Mouse (Mus musculus): Measurements from ENCODE around the gene Polr3g. TPM values are rescaled to one million over a fixed set of nuclear protein-coding genes. Genes with fewer than 3 reads are reported as not detected.
"Not testable (repeated sequence)": the region's sequence is repeated elsewhere in the genome, so short reads cannot be mapped to it uniquely, and the experiment has no call there.

Gene Polr3g
- polyA plus RNA-seq, 1 experiment: 1.2 TPM

DNA sequence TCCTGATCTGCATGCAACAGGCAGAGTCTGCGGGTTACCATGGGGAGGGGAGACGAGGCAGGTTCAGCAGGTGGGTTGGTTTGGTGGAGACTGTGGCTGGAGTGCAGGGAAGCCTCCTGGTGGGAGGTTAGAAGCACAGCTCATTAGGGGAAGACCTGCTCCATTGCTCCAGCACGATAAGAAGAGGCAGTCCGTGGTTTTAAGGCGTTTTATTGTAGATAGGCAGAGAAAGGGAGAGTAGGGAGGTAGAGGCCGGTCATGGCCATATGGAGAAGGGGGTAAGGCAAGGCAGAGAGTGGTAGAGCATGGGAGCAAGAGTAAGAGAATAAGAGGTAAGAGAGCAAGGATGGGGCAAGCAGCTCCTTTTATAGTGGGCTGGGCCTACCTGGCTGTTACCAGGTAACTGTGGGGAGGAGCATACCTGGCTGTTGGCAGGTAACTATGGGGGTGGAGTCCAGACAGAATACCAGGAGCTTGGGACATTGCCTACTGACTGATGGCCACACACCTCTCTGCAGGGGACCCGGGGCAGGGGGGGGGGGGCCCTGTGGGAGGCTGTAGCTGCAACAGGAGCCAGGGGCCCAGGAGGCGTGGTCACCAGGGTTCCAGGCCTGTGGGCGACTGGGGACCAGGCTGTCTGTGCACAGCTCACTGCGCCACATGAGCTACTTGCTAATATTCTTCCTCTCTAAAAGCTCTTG lies 32.7 kb upstream of the Polr3g start:
- TF ChIP-seq POLR2A (IDR thresholded peaks at IDR 0.05; ENCODE audit: low read depth, low read length) (no peak), CTCF (IDR thresholded peaks at IDR 0.05; ENCODE audit: extremely low read depth, insufficient read depth, insufficient read length, insufficient replicate concordance) (no peak)
- H3K27me3 ChIP-seq (ENCODE audit: control insufficient read depth, insufficient read depth, low read length): no peaks in the 10 kb centered on the region
- WGBS: 77% methylated on average over 10 of the region's 10 CpGs
- H3K36me3 ChIP-seq (ENCODE audit: control insufficient read depth, insufficient read depth, low read length): no peaks in the 10 kb centered on the region
- H3K4me3 ChIP-seq (ENCODE audit: extremely low read depth, insufficient read depth, insufficient read length): no peak overlapping the region
- no peak for DNase-seq (ENCODE audit: low read depth in 1 of 2, low spot score in 2 of 2)
- 0 out of 2 replicates have a peak, but pooled peaks cover 2% of the 10 kb centered on the region for H3K4me1 ChIP-seq (ENCODE audit: control insufficient read depth, insufficient read depth, insufficient read length)
- H3K27ac ChIP-seq (ENCODE audit: insufficient read depth, low read length): no peak overlapping the region

DNA sequence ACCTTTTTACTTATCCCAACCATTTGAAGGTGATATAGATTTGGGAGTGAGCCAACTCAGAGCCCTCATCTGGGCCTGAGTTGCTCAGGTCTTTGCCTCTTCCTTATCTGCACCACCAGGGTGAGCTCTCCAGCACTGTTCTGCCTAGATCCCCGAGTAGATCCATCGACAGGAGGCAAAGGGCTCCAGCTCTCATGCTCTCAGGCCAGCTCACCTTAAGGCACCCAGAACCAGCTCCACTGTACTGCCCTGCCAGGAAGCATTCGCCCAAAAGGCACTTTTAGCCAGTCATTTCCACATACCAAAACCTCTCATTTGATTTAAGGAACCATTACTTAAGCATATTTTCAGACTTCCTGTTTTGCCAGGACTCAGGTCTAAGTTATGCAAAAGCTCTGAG lies 30.1 kb upstream of the Polr3g start:
- Histone ChIP-seq H3K36me3 (ENCODE audit: control insufficient read depth, insufficient read depth, low read length) (no peaks in the 10 kb centered on the region), H3K4me1 (ENCODE audit: control insufficient read depth, insufficient read depth, insufficient read length) (0 out of 2 replicates have a peak, but pooled peaks cover 2% of the 10 kb centered on the region), H3K4me3 (ENCODE audit: extremely low read depth, insufficient read depth, insufficient read length) (no peak overlapping the region), H3K27ac (ENCODE audit: insufficient read depth, low read length) (no peak overlapping the region), H3K27me3 (ENCODE audit: control insufficient read depth, insufficient read depth, low read length) (no peaks in the 10 kb centered on the region)
- 10% methylated on average over 3 of the region's 3 CpGs for WGBS
- DNase-seq (ENCODE audit: low read depth in 1 of 2, low spot score in 2 of 2): no peak
- TF ChIP-seq POLR2A (IDR thresholded peaks at IDR 0.05; ENCODE audit: low read depth, low read length): no peak
- no peak for TF ChIP-seq CTCF (IDR thresholded peaks at IDR 0.05; ENCODE audit: extremely low read depth, insufficient read depth, insufficient read length, insufficient replicate concordance)

- TF ChIP-seq POLR2A (IDR thresholded peaks at IDR 0.05; ENCODE audit: low read depth, low read length) (no peak), CTCF (IDR thresholded peaks at IDR 0.05; ENCODE audit: extremely low read depth, insufficient read depth, insufficient read length, insufficient replicate concordance) (no peak)
Observed at GRCm38 (mm10) chr13:81736606-81737005, 25.8 kb upstream of the Polr3g start.

DNA sequence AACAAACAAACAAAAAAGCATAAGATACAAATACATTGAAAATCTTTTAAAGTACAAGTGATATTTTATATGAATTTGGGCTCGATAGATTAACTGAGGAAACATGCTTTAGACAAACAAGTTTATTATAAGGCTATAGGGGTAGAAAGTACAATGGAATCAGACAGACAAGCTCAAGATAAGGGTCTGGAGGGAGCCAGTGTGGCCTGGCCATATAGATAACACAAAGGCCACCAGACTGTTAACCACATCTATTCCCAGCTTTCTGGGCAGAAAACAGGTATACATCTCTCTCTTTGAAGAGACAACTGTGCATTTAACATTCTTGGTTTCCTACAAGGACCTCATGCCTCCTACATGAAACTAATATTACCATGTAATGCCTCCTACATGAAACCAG lies 19.5 kb upstream of the Polr3g start:
- Histone ChIP-seq H3K4me3 (ENCODE audit: extremely low read depth, insufficient read depth, insufficient read length) (no peak overlapping the region), H3K36me3 (ENCODE audit: control insufficient read depth, insufficient read depth, low read length) (no peaks in the 10 kb centered on the region), H3K4me1 (ENCODE audit: control insufficient read depth, insufficient read depth, insufficient read length) (no peaks in the 10 kb centered on the region), H3K27ac (ENCODE audit: insufficient read depth, low read length) (no peak overlapping the region), H3K27me3 (ENCODE audit: control insufficient read depth, insufficient read depth, low read length) (no peaks in the 10 kb centered on the region)
- TF ChIP-seq CTCF (IDR thresholded peaks at IDR 0.05; ENCODE audit: extremely low read depth, insufficient read depth, insufficient read length, insufficient replicate concordance) (no peak), POLR2A (IDR thresholded peaks at IDR 0.05; ENCODE audit: low read depth, low read length) (no peak)
- WGBS: 88% methylated on average over 1 of the region's 1 CpGs
- DNase-seq (ENCODE audit: low read depth in 1 of 2, low spot score in 2 of 2): no peak

More at GRCm38 (mm10) chr13:81736606-81737005, 25.8 kb upstream of the Polr3g start:
- no peaks in the 10 kb centered on the region for H3K27me3 ChIP-seq (ENCODE audit: control insufficient read depth, insufficient read depth, low read length)
- no peak for DNase-seq (ENCODE audit: low read depth in 1 of 2, low spot score in 2 of 2)
- H3K27ac ChIP-seq (ENCODE audit: insufficient read depth, low read length): no peak overlapping the region
- H3K36me3 ChIP-seq (ENCODE audit: control insufficient read depth, insufficient read depth, low read length): no peaks in the 10 kb centered on the region
- H3K4me1 ChIP-seq (ENCODE audit: control insufficient read depth, insufficient read depth, insufficient read length): 0 out of 2 replicates have a peak, but pooled peaks cover 2% of the 10 kb centered on the region
- 87% methylated on average over 5 of the region's 5 CpGs for WGBS
- no peak overlapping the region for H3K4me3 ChIP-seq (ENCODE audit: extremely low read depth, insufficient read depth, insufficient read length)

DNA sequence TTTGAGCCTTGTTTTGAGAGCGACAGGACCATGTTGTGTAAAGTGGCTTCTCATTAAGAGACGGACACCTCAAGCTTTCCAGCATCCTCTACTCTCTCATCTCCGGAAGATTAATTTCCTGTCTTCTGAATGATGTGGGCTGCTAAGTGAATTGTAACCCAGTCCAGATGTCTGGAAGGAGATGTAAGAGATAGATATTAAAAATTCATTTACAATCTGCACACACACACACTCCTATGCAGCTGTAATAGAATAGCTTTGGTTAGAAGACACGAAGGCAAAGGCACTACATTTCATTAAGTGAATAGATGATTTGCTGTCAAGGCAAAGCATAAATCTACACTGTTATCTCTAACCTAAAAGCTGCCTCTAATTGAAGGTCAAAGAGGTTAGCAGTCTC lies 18.3 kb upstream of the Polr3g start:
- no peak overlapping the region for H3K27ac ChIP-seq (ENCODE audit: insufficient read depth, low read length)
- no peaks in the 10 kb centered on the region for H3K27me3 ChIP-seq (ENCODE audit: control insufficient read depth, insufficient read depth, low read length)
- H3K4me1 ChIP-seq (ENCODE audit: control insufficient read depth, insufficient read depth, insufficient read length): no peaks in the 10 kb centered on the region
- H3K36me3 ChIP-seq (ENCODE audit: control insufficient read depth, insufficient read depth, low read length): no peaks in the 10 kb centered on the region
- H3K4me3 ChIP-seq (ENCODE audit: extremely low read depth, insufficient read depth, insufficient read length): no peak overlapping the region
- no peak for DNase-seq (ENCODE audit: low read depth in 1 of 2, low spot score in 2 of 2)
- TF ChIP-seq POLR2A (IDR thresholded peaks at IDR 0.05; ENCODE audit: low read depth, low read length) (no peak), CTCF (IDR thresholded peaks at IDR 0.05; ENCODE audit: extremely low read depth, insufficient read depth, insufficient read length, insufficient replicate concordance) (no peak)
- 93% methylated on average over 4 of the region's 4 CpGs for WGBS

DNA sequence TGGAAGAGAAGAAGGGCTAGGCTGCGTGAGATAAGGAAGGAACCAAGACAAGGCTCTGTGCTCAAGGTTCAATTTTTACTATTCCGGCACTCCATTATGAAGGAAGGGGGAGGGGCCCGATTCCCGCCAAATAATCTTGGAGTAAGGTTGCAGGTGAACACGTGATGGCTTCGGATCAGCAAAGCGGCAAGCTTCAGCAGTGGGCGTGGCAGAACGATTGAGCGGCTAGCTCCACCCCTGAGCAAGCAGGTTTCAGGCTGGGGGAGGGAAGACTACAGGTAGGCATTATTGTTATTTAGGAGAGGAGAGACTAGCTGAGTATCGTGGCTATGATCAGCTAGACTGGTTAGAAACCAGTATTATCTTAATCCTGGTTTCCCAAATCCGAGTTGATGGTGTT lies 17.3 kb upstream of the Polr3g start:
- 91% methylated on average over 12 of the region's 12 CpGs for WGBS
- not testable (repeated sequence) for H3K27me3 ChIP-seq (ENCODE audit: control insufficient read depth, insufficient read depth, low read length)

DNA sequence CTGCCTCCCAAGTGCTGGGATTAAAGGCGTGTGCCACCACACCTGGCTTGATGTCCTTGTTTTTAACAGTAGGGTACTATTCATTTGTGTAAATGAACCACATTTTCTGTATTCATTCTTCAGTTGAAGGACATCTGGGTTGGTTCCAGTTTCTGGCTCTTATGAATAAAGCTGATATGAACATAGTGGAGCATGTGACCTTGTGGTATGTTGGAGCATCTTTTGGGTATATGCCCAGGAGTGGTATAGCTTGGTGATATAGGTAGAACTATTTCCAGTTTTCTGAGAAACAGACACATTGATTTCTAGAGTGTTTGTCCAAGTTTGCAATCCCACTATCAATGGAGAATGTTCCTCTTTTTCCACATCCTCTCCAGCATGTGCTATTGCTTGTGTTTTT lies 3.1 kb upstream of the Polr3g start:
- TF ChIP-seq POLR2A (IDR thresholded peaks at IDR 0.05; ENCODE audit: low read depth, low read length) (no peak), CTCF (IDR thresholded peaks at IDR 0.05; ENCODE audit: extremely low read depth, insufficient read depth, insufficient read length, insufficient replicate concordance) (no peak)
- Histone ChIP-seq H3K36me3 (ENCODE audit: control insufficient read depth, insufficient read depth, low read length) (no peaks in the 10 kb centered on the region), H3K27ac (ENCODE audit: insufficient read depth, low read length) (no peak overlapping the region), H3K4me1 (ENCODE audit: control insufficient read depth, insufficient read depth, insufficient read length) (peaks cover 6% of the 10 kb centered on the region; the same call in 1 of the 2 replicates), H3K4me3 (ENCODE audit: extremely low read depth, insufficient read depth, insufficient read length) (no peak overlapping the region), H3K27me3 (ENCODE audit: control insufficient read depth, insufficient read depth, low read length) (no peaks in the 10 kb centered on the region)
- 94% methylated on average over 1 of the region's 1 CpGs for WGBS
- no peak for DNase-seq (ENCODE audit: low read depth in 1 of 2, low spot score in 2 of 2)

More for the DNA sequence above, 17.3 kb upstream of the Polr3g start:
- H3K36me3 ChIP-seq (ENCODE audit: control insufficient read depth, insufficient read depth, low read length); H3K4me1 ChIP-seq (ENCODE audit: control insufficient read depth, insufficient read depth, insufficient read length); H3K4me3 ChIP-seq (ENCODE audit: extremely low read depth, insufficient read depth, insufficient read length); DNase-seq (ENCODE audit: low read depth in 1 of 2, low spot score in 2 of 2); H3K27ac ChIP-seq (ENCODE audit: insufficient read depth, low read length): not testable (repeated sequence)

Data from spleen, adult 2 months (tissue).